Mouse (Mus musculus) spleen, adult 2 months (tissue): ENCODE data around the gene Ipo5. TPM values are rescaled to one million over a fixed set of nuclear protein-coding genes. Genes with fewer than 3 reads are reported as not detected.

ENCODE experiments used
- DNase-seq, 2 experiments: peaks; one replicate each; pipeline versions ENCODE4 v3.0.0 to v3.0.0-alpha.2; 2012 to 2021; ENCODE audit warnings: low spot score in 2 of 2, low read depth in 1 of 2
- H3K27ac ChIP-seq: fragments of 200-500 bp; 2 replicates; pipeline ENCODE4 v1.5.1; 2012; ENCODE audit warnings: low read length, inconsistent platforms; ENCODE audit not compliant: insufficient read depth
- H3K27me3 ChIP-seq: fragments of 200-500 bp; 2 replicates; pipeline ENCODE4 v1.6.1; 2012; ENCODE audit warnings: mild to moderate bottlenecking, moderate library complexity, low read length, inconsistent platforms; ENCODE audit not compliant: control insufficient read depth, insufficient read depth
- H3K36me3 ChIP-seq: fragments of 200-500 bp; 2 replicates; pipeline ENCODE4 v1.6.1; 2012; ENCODE audit warnings: mild to moderate bottlenecking, low read length, inconsistent platforms; ENCODE audit not compliant: control insufficient read depth, insufficient read depth
- H3K4me1 ChIP-seq: fragments of 200-500 bp; 2 replicates; pipeline ENCODE4 v1.6.1; 2011; ENCODE audit warnings: inconsistent platforms; ENCODE audit not compliant: control insufficient read depth, insufficient read depth, insufficient read length
- H3K4me3 ChIP-seq: fragments of 200-500 bp; 2 replicates; pipeline ENCODE4 v1.5.1; 2011; ENCODE audit warnings: mild to moderate bottlenecking, inconsistent platforms; ENCODE audit not compliant: insufficient read depth, insufficient read length; ENCODE audit errors: extremely low read depth
- CTCF ChIP-seq: fragments of 200-500 bp; IDR thresholded peaks from 2 replicates; pipeline ENCODE4 v1.5.1; 2011; ENCODE audit warnings: mild to moderate bottlenecking, inconsistent platforms; ENCODE audit not compliant: insufficient read depth, insufficient read length, insufficient replicate concordance; ENCODE audit errors: extremely low read depth
- POLR2A ChIP-seq: fragments of 200-500 bp; IDR thresholded peaks from 2 replicates; pipeline ENCODE4 v1.6.1; 2011; ENCODE audit warnings: low read depth, low read length, inconsistent platforms
- WGBS: fragments of 180-500 bp; shearing (Covaris S2); methylation state at CpG from one replicate; pipeline ENCODE4 v1.1.7; 2018; 5-methylcytosine and 5-hydroxymethylcytosine counted together
- polyA plus RNA-seq: library from polyadenylated mRNA; depleted of rRNA; stranded (reverse); fragments of >200 nt; gene quantifications from 2 replicates; pipeline ENCODE4 v1.2.3, GENCODE M21; 2012

The Ipo5 gene
- polyA plus RNA-seq, 1 experiment, result 11.0 TPM

GRCm38 (mm10) chr14:120874397-120874796, 36.6 kb upstream of the Ipo5 start:
- DNase-seq, result no peak
- H3K4me3 ChIP-seq, result no peak overlapping the region
- WGBS, result 95% methylated on average over 7 of the region's 7 CpGs
- no peak overlapping the region for H3K27ac ChIP-seq
- no peaks in the 10 kb centered on the region for H3K4me1 ChIP-seq
- H3K27me3 ChIP-seq, result no peaks in the 10 kb centered on the region
- no peaks in the 10 kb centered on the region for H3K36me3 ChIP-seq
- TF ChIP-seq POLR2A, result no peak
- no peak for TF ChIP-seq CTCF

GRCm38 (mm10) chr14:120875144-120875543, 35.9 kb upstream of the Ipo5 start:
- no peak for DNase-seq
- 85% methylated on average over 9 of the region's 9 CpGs for WGBS
- H3K4me3 ChIP-seq, result no peak overlapping the region
- no peaks in the 10 kb centered on the region for H3K27me3 ChIP-seq
- no peak overlapping the region for H3K27ac ChIP-seq
- TF ChIP-seq POLR2A (no peak), CTCF (no peak)
- no peaks in the 10 kb centered on the region for H3K36me3 ChIP-seq
- no peaks in the 10 kb centered on the region for H3K4me1 ChIP-seq

- Histone ChIP-seq H3K4me1 (no peaks in the 10 kb centered on the region), H3K36me3 (no peaks in the 10 kb centered on the region), H3K4me3 (no peak overlapping the region), H3K27ac (no peak overlapping the region), H3K27me3 (no peaks in the 10 kb centered on the region)
- TF ChIP-seq POLR2A (no peak), CTCF (no peak)
- 71% methylated on average over 16 of the region's 16 CpGs for whole genome bisulfite sequencing
- DNase-seq, result no peak
Measured at GRCm38 (mm10) chr14:120875811-120876388, 35.1 kb upstream of the Ipo5 start.

- Histone ChIP-seq H3K27me3 (no peaks in the 10 kb centered on the region), H3K4me1 (no peaks in the 10 kb centered on the region), H3K4me3 (no peak overlapping the region), H3K36me3 (no peaks in the 10 kb centered on the region), H3K27ac (no peak overlapping the region)
- TF ChIP-seq CTCF, result no peak
- DNase-seq, result no peak
- WGBS, result 24% methylated on average over 10 of the region's 10 CpGs
Measured at GRCm38 (mm10) chr14:120877147-120877546, 33.9 kb upstream of the Ipo5 start.

GRCm38 (mm10) chr14:120879026-120879425, 32.0 kb upstream of the Ipo5 start:
- H3K4me1 ChIP-seq, result no peaks in the 10 kb centered on the region
- no peak overlapping the region for H3K27ac ChIP-seq
- H3K4me3 ChIP-seq, result no peak overlapping the region
- H3K27me3 ChIP-seq, result no peaks in the 10 kb centered on the region
- TF ChIP-seq CTCF (no peak), POLR2A (no peak)
- DNase-seq, result no peak
- 93% methylated on average over 2 of the region's 2 CpGs for WGBS
- H3K36me3 ChIP-seq, result no peaks in the 10 kb centered on the region

- Histone ChIP-seq H3K27ac (no peak overlapping the region), H3K4me1 (no peaks in the 10 kb centered on the region), H3K36me3 (no peaks in the 10 kb centered on the region), H3K27me3 (no peaks in the 10 kb centered on the region), H3K4me3 (no peak overlapping the region)
- DNase-seq, result no peak
- WGBS, result 65% methylated on average over 3 of the region's 5 CpGs
- TF ChIP-seq POLR2A, result no peak
- no peak for TF ChIP-seq CTCF
Measured at GRCm38 (mm10) chr14:120880601-120881000, 30.4 kb upstream of the Ipo5 start.

- Histone ChIP-seq H3K27me3 (no peaks in the 10 kb centered on the region), H3K4me1 (no peaks in the 10 kb centered on the region), H3K4me3 (no peak overlapping the region), H3K36me3 (no peaks in the 10 kb centered on the region), H3K27ac (no peak overlapping the region)
- no peak for DNase-seq
- TF ChIP-seq POLR2A (no peak), CTCF (no peak)
- WGBS, result 90% methylated on average over 9 of the region's 9 CpGs
Measured at GRCm38 (mm10) chr14:120881054-120881453, 30.0 kb upstream of the Ipo5 start.
